Mouse (Mus musculus) CH12.LX (cell line): ENCODE data around the gene Slc29a4. TPM values are rescaled to one million over a fixed set of nuclear protein-coding genes. Genes with fewer than 3 reads are reported as not detected.

Experiments used
- DNase-seq: peaks from one replicate; pipeline ENCODE4 v3.0.0-alpha.2; 2013; ENCODE audit errors: extremely low read depth
- H3K27ac ChIP-seq: 2 replicates; pipeline ENCODE4 v1.5.1; 2012; ENCODE audit warnings: low read depth, mild to moderate bottlenecking, control low read depth, moderate library complexity; ENCODE audit not compliant: insufficient read depth
- H3K27me3 ChIP-seq: replicated peaks from 2 replicates; pipeline ENCODE3; 2012; ENCODE audit warnings: inconsistent platforms
- H3K36me3 ChIP-seq, 2 experiments: replicated peaks in 1 of 2; 2 replicates each; pipeline versions ENCODE3 to v1.6.1; 2012; ENCODE audit warnings: inconsistent platforms in 1 of 2, low read length in 1 of 2, mild to moderate bottlenecking in 1 of 2, mixed read lengths in 1 of 2, moderate library complexity in 1 of 2; ENCODE audit not compliant: control insufficient read depth in 1 of 2, insufficient read depth in 1 of 2
- H3K4me1 ChIP-seq, 2 experiments: 2 replicates each; pipeline ENCODE4 v1.6.1; 2012; ENCODE audit warnings: inconsistent platforms in 1 of 2, moderate library complexity in 1 of 2; ENCODE audit not compliant: insufficient read depth in 2 of 2, control insufficient read depth in 1 of 2
- H3K4me2 ChIP-seq: 2 replicates; pipeline ENCODE4 v1.6.1; 2012; ENCODE audit warnings: low read depth, mild to moderate bottlenecking, control low read depth; ENCODE audit not compliant: poor library complexity, insufficient read depth, severe bottlenecking
- H3K4me3 ChIP-seq, 3 experiments: fragments of 150-350 bp in 1 of 3; sonication (generic) in 1 of 3; replicated peaks in 1 of 3; 2 replicates each; pipeline versions ENCODE3 to v1.5.1; 2011 to 2012; ENCODE audit warnings: low read depth in 2 of 3, low read length in 2 of 3, mild to moderate bottlenecking in 2 of 3, moderate library complexity in 2 of 3, control low read depth in 1 of 3, improper control_type of control experiment in 1 of 3, inconsistent platforms in 1 of 3, mixed read lengths in 1 of 3; ENCODE audit not compliant: poor library complexity in 1 of 3
- H3K79me2 ChIP-seq: replicated peaks from 2 replicates; pipeline ENCODE4 v1.6.1; 2012; ENCODE audit warnings: mild to moderate bottlenecking, moderate library complexity; ENCODE audit not compliant: control insufficient read depth, poor library complexity, insufficient read depth, severe bottlenecking; ENCODE audit errors: extremely low read depth
- H3K9ac ChIP-seq: 2 replicates; pipeline ENCODE4 v1.6.1; 2012; ENCODE audit warnings: low read depth, mild to moderate bottlenecking, control low read depth, moderate library complexity; ENCODE audit not compliant: insufficient read depth
- H3K9me3 ChIP-seq: replicated peaks from 2 replicates; pipeline ENCODE3; 2012; ENCODE audit warnings: low read length, inconsistent platforms, mixed read lengths
- BHLHE40 ChIP-seq: IDR thresholded peaks from 2 replicates; pipeline ENCODE4 v1.6.1; 2011; ENCODE audit warnings: mild to moderate bottlenecking, low read depth, low read length, improper control_type of control experiment
- CHD1 ChIP-seq: IDR thresholded peaks from 2 replicates; pipeline ENCODE4 v1.6.1; 2012; ENCODE audit warnings: low read depth, low read length, improper control_type of control experiment, inconsistent platforms
- CHD2 ChIP-seq: IDR thresholded peaks from 2 replicates; pipeline ENCODE4 v1.6.1; 2011; ENCODE audit warnings: low read length, improper control_type of control experiment
- CTCF ChIP-seq, 2 experiments: IDR thresholded peaks in 1 of 2; conservative IDR thresholded peaks in 1 of 2; 2 replicates each; pipeline ENCODE4 v1.5.1; 2011 to 2012; ENCODE audit warnings: low read depth in 2 of 2, low read length in 2 of 2, improper control_type of control experiment in 1 of 2, inconsistent platforms in 1 of 2, mild to moderate bottlenecking in 1 of 2, moderate library complexity in 1 of 2
- E2F4 ChIP-seq: IDR thresholded peaks from 2 replicates; pipeline ENCODE4 v1.6.1; 2011; ENCODE audit warnings: low read depth, low read length, improper control_type of control experiment; ENCODE audit not compliant: insufficient replicate concordance
- ELF1 ChIP-seq: IDR thresholded peaks from 2 replicates; pipeline ENCODE4 v1.6.1; 2014; ENCODE audit warnings: low read depth, mild to moderate bottlenecking, inconsistent platforms, low read length, improper control_type of control experiment
- GABPA ChIP-seq: IDR thresholded peaks from 2 replicates; pipeline ENCODE4 v1.6.1; 2012; ENCODE audit warnings: low read depth, low read length, improper control_type of control experiment, inconsistent platforms; ENCODE audit not compliant: insufficient replicate concordance
- HCFC1 ChIP-seq: IDR thresholded peaks from 2 replicates; pipeline ENCODE4 v1.6.1; 2012; ENCODE audit warnings: low read depth, mild to moderate bottlenecking, inconsistent platforms, low read length, improper control_type of control experiment
- JUN ChIP-seq: IDR thresholded peaks from 2 replicates; pipeline ENCODE4 v1.6.1; 2011; ENCODE audit warnings: low read depth, mild to moderate bottlenecking, low read length, improper control_type of control experiment, moderate library complexity; ENCODE audit not compliant: insufficient read depth
- KAT2A ChIP-seq: IDR thresholded peaks from 2 replicates; pipeline ENCODE4 v1.6.1; 2012; ENCODE audit warnings: low read length, improper control_type of control experiment, inconsistent platforms; ENCODE audit not compliant: insufficient replicate concordance
- MAFK ChIP-seq: IDR thresholded peaks from 2 replicates; pipeline ENCODE4 v1.6.1; 2011; ENCODE audit warnings: low read length, improper control_type of control experiment; ENCODE audit not compliant: insufficient replicate concordance
- MAX ChIP-seq: IDR thresholded peaks from 2 replicates; pipeline ENCODE4 v1.6.1; 2011; ENCODE audit warnings: low read length, improper control_type of control experiment
- MAZ ChIP-seq: IDR thresholded peaks from 2 replicates; pipeline ENCODE4 v1.6.1; 2012; ENCODE audit warnings: low read depth, mild to moderate bottlenecking, inconsistent platforms, low read length, improper control_type of control experiment, moderate library complexity
- MEF2A ChIP-seq: IDR thresholded peaks from 2 replicates; pipeline ENCODE4 v1.6.1; 2014; ENCODE audit warnings: low read depth, mild to moderate bottlenecking, inconsistent platforms, low read length, improper control_type of control experiment, borderline replicate concordance
- MXI1 ChIP-seq: IDR thresholded peaks from 2 replicates; pipeline ENCODE4 v1.6.1; 2011; ENCODE audit warnings: mild to moderate bottlenecking, low read depth, low read length, improper control_type of control experiment
- MYC ChIP-seq: IDR thresholded peaks from 2 replicates; pipeline ENCODE4 v1.6.1; 2011; ENCODE audit warnings: low read depth, mild to moderate bottlenecking, improper control_type of control experiment, low read length
- NELFE ChIP-seq: IDR thresholded peaks from 2 replicates; pipeline ENCODE4 v1.6.1; 2011; ENCODE audit warnings: low read depth, low read length, improper control_type of control experiment
- NRF1 ChIP-seq: IDR thresholded peaks from 2 replicates; pipeline ENCODE4 v1.6.1; 2014; ENCODE audit warnings: low read depth, mild to moderate bottlenecking, inconsistent platforms, low read length, improper control_type of control experiment, moderate library complexity
- POLR2A ChIP-seq: IDR thresholded peaks from 2 replicates; pipeline ENCODE4 v1.6.1; 2011; ENCODE audit warnings: low read depth, mild to moderate bottlenecking, improper control_type of control experiment, low read length
- RAD21 ChIP-seq: IDR thresholded peaks from 2 replicates; pipeline ENCODE4 v1.6.1; 2011; ENCODE audit warnings: low read depth, mild to moderate bottlenecking, low read length, improper control_type of control experiment, moderate library complexity
- SIN3A ChIP-seq: IDR thresholded peaks from 2 replicates; pipeline ENCODE4 v1.6.1; 2012; ENCODE audit warnings: low read length, improper control_type of control experiment, inconsistent platforms
- SMC3 ChIP-seq: IDR thresholded peaks from 2 replicates; pipeline ENCODE4 v1.6.1; 2011; ENCODE audit warnings: low read depth, low read length, improper control_type of control experiment
- TBP ChIP-seq: conservative IDR thresholded peaks from 2 replicates; pipeline ENCODE4 v1.6.1; 2011; ENCODE audit warnings: low read depth, low read length, improper control_type of control experiment
- TCF12 ChIP-seq: IDR thresholded peaks from 2 replicates; pipeline ENCODE4 v1.6.1; 2014; ENCODE audit warnings: low read depth, mild to moderate bottlenecking, inconsistent platforms, low read length, improper control_type of control experiment
- UBTF ChIP-seq: IDR thresholded peaks from 2 replicates; pipeline ENCODE4 v1.6.1; 2012; ENCODE audit warnings: low read depth, mild to moderate bottlenecking, inconsistent platforms, low read length, improper control_type of control experiment, moderate library complexity
- USF1 ChIP-seq: IDR thresholded peaks from 2 replicates; pipeline ENCODE4 v1.6.1; 2014; ENCODE audit warnings: low read depth, mild to moderate bottlenecking, inconsistent platforms, low read length, improper control_type of control experiment
- USF2 ChIP-seq: conservative IDR thresholded peaks from 2 replicates; pipeline ENCODE4 v1.6.1; 2011; ENCODE audit warnings: low read depth, low read length, improper control_type of control experiment
- ZMIZ1 ChIP-seq: IDR thresholded peaks from 2 replicates; pipeline ENCODE4 v1.6.1; 2012; ENCODE audit warnings: low read depth, mild to moderate bottlenecking, inconsistent platforms, low read length, improper control_type of control experiment
- dilution Hi-C: fragments of 300-500 bp; cut with MboI; formaldehyde crosslinking; loops from 2 replicates; pipeline ENCODE4 v1.14.3; 2020; ENCODE audit warnings: low sequenced_read_pairs; ENCODE audit not compliant: extremely low pct_unique_long_range_greater_than_20kb, extremely low pct_ligation_motif_present
- in situ Hi-C: fragments of 300-500 bp; cut with MboI; formaldehyde crosslinking; loops from 3 replicates; pipeline ENCODE4 v1.14.3; 2019; ENCODE audit warnings: low sequenced_read_pairs, low pct_ligation_motif_present, low pct_unique_long_range_greater_than_20kb, mixed read lengths
- polyA plus RNA-seq: library from polyadenylated mRNA; unstranded; fragments of >175 nt; gene quantifications from 2 replicates; pipeline ENCODE4 v1.2.1, GENCODE M21; 2012; ENCODE audit warnings: low read depth; ENCODE audit not compliant: insufficient read length
- total RNA-seq, 2 experiments: library from RNA; depleted of rRNA; stranded (reverse); fragments of 300-350 nt in 1 of 2; fragments of >200 nt in 1 of 2; gene quantifications; 2 replicates each; pipeline ENCODE4 v1.2.3; 2012 to 2014

Slc29a4 gene
- total and polyA plus RNA-seq, 3 experiments: not detected

DNA sequence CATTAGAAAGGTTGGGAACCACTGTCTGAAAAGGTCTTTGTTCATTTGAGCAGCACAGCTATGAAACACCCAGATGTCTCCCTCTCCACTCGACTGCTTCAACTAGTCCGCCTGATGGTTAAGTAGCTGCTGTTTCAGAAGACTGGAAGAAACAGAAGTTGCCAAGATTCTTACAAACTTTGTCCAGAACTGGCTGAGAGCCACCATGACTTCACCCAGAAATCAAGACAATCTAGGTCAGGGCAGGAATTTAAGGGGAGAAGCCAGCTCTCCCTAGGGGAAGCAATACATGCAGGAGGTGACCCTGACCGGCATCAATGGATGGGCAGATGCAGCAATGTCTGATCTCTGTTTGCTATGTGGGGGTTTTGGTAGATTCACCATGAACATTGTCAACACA, 10.4 kb upstream of the Slc29a4 start:
- no peak overlapping the region for H3K4me3 ChIP-seq
- TF ChIP-seq SMC3 (no peak), MEF2A (no peak), POLR2A (no peak), ELF1 (no peak), MAFK (no peak), MAX (no peak), ZMIZ1 (no peak), TCF12 (no peak), HCFC1 (no peak), CHD2 (no peak), MYC (no peak), GABPA (no peak), NRF1 (no peak), BHLHE40 (no peak), CHD1 (no peak), MXI1 (no peak), UBTF (no peak), KAT2A (no peak)
- H3K9ac ChIP-seq: no peak overlapping the region
- DNase-seq: no peak
- peaks cover 6% of the 10 kb centered on the region for H3K9me3 ChIP-seq
- H3K27ac ChIP-seq: no peak overlapping the region
- peaks cover 2% of the 10 kb centered on the region for H3K27me3 ChIP-seq
- H3K4me1 ChIP-seq: peaks cover 0 to 6% of the 10 kb centered on the region in 2 experiments; a peak in 1 of 4 replicates
- H3K36me3 ChIP-seq: no peaks in the 10 kb centered on the region
- H3K4me2 ChIP-seq: no peak overlapping the region
- in situ Hi-C loops (no loop called here), dilution Hi-C loops (no loop called here)
- no peaks in the 10 kb centered on the region for H3K79me2 ChIP-seq

DNA sequence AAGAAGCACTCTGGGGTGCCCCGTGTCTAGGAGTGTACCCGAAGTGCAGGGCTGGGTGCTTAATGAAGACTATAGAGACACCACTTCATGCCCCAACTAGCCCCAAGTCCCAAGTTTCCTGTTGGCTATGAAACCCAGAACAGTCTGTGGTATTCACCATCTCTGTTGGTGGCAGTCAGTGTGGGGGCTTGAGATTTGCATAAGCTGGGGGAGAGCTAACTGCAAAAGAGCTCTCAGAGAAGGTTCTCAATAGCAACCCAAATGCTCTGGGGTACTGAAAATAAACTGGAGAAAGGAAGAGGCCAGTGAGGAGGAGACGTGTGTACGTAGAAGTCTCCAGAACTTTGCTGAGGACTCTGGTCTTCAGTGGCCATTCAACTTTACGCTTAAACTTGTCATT, 9.8 kb upstream of the Slc29a4 start:
- H3K4me2 ChIP-seq: no peak overlapping the region
- no peak overlapping the region for H3K9ac ChIP-seq
- no peaks in the 10 kb centered on the region for H3K79me2 ChIP-seq
- DNase-seq: no peak
- no peak for TF ChIP-seq E2F4
- TF ChIP-seq TCF12: no peak
- no peak for TF ChIP-seq SIN3A
- TF ChIP-seq MAZ: no peak
- TF ChIP-seq UBTF: no peak
- no peak for TF ChIP-seq CTCF (conservative IDR thresholded peaks at IDR 0.05 in 1 of 2, IDR thresholded peaks at IDR 0.05 in 1 of 2; ENCODE audit: low read depth in 2 of 2, low read length in 2 of 2)
- no peak for TF ChIP-seq NELFE
- no peak for TF ChIP-seq TBP
- TF ChIP-seq ELF1: no peak
- TF ChIP-seq GABPA: no peak
- no peak for TF ChIP-seq NRF1
- TF ChIP-seq CHD1: no peak
- TF ChIP-seq CHD2: no peak
- no peak for TF ChIP-seq USF2
- TF ChIP-seq SMC3: no peak
- no peak for TF ChIP-seq RAD21
- no peak for TF ChIP-seq JUN
- TF ChIP-seq BHLHE40: no peak
- TF ChIP-seq USF1: no peak
- no peaks in the 10 kb centered on the region for H3K36me3 ChIP-seq
- H3K4me1 ChIP-seq: peaks cover 0 to 6% of the 10 kb centered on the region in 2 experiments; a peak in 1 of 4 replicates
- H3K27ac ChIP-seq: no peak overlapping the region
- peaks cover 6% of the 10 kb centered on the region for H3K27me3 ChIP-seq
- H3K9me3 ChIP-seq: peaks cover 6% of the 10 kb centered on the region
- in situ Hi-C loops (no loop called here), dilution Hi-C loops (no loop called here)
- no peak overlapping the region for H3K4me3 ChIP-seq
